Mouse (Mus musculus) C2C12 (cell line): ENCODE measurements around the gene Wbp2nl.

Experiments
- CTCF ChIP-seq: IDR thresholded peaks from one replicate; pipeline ENCODE4 v1.5.1; 2011; ENCODE audit not compliant: control insufficient read depth, insufficient read depth, insufficient read length
- FOSL1 ChIP-seq: IDR thresholded peaks from one replicate; pipeline ENCODE4 v1.8.0; 2011; ENCODE audit warnings: mild to moderate bottlenecking, low read length; ENCODE audit not compliant: poor library complexity, insufficient read depth, severe bottlenecking
- MAX ChIP-seq: IDR thresholded peaks from one replicate; pipeline ENCODE4 v1.6.1; 2011; ENCODE audit warnings: mild to moderate bottlenecking, control low read depth
- MYOG ChIP-seq: IDR thresholded peaks from one replicate; pipeline ENCODE4 v1.6.1; 2011; ENCODE audit not compliant: control insufficient read depth, insufficient read length; ENCODE audit errors: extremely low read depth

GRCm38 (mm10) chr15:82351480-82351879, 52.7 kb downstream of the Wbp2nl start:
- no peak for TF ChIP-seq CTCF
- no peak for TF ChIP-seq MAX
- no peak for TF ChIP-seq FOSL1
- TF ChIP-seq MYOG = no peak
